Mouse (Mus musculus) bone marrow macrophage, adult 2 months (primary cell): ENCODE data around the gene Rragc.

ENCODE experiments used
- CTCF ChIP-seq: IDR thresholded peaks from 2 replicates; pipeline ENCODE4 v1.5.1; 2012; ENCODE audit warnings: low read depth, mild to moderate bottlenecking, low read length, moderate library complexity
- POLR2A ChIP-seq: IDR thresholded peaks from 2 replicates; pipeline ENCODE4 v1.6.1; 2012; ENCODE audit warnings: mild to moderate bottlenecking, low read depth, low read length, borderline replicate concordance

- no peak for TF ChIP-seq POLR2A
- TF ChIP-seq CTCF = no peak
Measured at GRCm38 (mm10) chr4:123982105-123982504, 64.9 kb downstream of the Rragc start.
